Mouse (Mus musculus): ENCODE measurements around the gene Adgrd1. TPM values are rescaled to one million over a fixed set of nuclear protein-coding genes. Genes with fewer than 3 reads are reported as not detected.

Adgrd1 gene
- under 1 TPM; 0.53 to 0.74 (median 0.62) TPM for total RNA-seq (2022)

DNA sequence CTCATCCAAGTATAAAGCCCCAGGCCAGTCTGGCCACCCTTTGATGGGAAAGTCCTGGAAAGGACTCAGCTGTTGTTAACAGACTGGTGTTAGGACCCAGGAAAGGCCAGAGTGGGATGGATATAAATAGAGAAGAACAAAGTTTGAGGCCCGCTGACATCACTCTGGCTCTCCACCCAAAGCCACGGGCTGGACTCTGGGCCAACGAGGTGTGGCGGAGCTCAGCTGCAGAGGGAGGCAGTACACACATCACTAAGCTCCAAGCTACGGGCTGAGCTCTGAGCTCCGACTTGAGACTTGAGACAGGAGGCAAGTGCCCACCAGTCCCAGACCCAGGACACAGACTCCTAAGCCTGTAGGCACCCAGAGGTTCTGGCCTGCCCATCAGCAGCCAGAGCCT is at the start of gene Adgrd1:
Gene Adgrd1, plus strand, starts transcription at position 240 of the 400 bp plus-strand sequence.
- DNase-seq (ENCODE audit: low spot score in 2 of 2), result no peak

DNA sequence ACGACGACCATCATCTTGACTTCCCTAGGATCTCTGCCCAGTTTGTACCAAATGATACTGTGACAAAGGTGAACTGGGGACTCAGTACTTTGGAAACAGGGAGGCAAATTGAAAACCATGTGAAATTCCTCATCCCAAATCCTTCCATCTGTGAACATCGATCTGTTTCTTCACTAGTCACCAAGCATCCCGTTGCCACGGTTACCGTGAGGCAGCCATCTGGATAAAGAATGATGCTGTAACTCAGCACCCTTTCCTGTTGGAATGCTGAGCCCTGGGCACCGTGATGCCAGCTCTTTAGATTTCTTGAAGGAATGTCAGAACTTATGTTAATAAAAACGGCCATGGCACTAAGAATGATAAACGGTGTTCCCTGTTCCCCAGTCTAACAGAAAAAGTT is 47.2 kb upstream of the Adgrd1 start:
- peak; percentile 82 to 88 for DNase-seq (ENCODE audit: low spot score in 2 of 2)

DNA sequence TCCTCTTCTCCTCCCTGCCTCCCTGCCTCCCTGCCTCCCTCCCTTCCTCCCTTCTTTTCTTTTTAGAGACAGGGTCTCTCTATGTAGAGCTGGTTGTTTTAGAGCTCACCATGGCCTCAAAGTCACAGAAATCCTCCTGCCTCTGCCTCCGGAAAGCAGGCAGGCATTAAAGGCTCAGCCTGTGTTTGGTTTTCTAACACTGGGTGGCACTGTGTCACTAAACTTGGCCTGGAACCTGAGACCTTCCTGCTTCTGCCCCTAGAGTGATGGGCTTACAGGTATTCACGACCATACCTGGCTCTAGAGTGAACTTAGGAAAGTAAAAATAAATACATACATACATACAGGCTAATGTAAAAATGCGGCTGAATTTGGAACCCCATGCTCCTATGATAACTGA is 44.6 kb upstream of the Adgrd1 start:
- DNase-seq (ENCODE audit: low spot score in 2 of 2), result no peak

DNA sequence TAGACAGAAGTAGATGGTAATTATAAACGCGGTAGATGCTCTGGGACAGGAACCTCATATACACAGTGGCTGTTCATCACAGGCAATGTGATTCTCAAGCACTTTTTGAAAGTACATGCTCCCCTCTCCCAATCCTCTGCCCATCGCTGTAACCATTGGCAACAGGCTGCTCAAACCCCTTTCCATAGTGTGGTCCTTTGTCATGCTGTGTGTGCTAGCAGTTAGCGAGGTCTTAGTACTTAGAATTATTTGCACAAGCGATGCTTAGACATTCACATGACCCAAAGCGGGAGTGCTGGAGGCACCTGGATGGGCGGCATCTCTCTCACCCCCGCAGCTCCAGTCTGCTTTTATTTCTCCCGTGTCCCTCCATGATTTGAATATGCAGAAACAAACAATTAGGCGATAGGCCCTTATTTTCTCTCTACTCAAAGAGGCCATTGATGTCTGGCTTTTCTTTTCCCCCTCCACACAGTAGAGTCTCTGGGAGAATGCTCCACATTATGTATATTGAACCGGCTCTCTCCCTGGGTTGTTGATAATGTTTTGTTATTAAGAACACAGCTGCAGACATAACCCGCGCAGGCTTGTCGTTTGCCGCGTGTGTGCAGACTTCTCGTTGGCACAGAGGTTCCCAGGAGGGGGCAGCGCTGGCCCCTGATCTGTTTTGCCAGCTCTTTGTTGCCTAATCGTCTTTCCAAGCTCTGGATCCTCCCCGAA is 43.8 kb upstream of the Adgrd1 start:
- DNase-seq (ENCODE audit: low spot score in 2 of 2), result no peak

DNA sequence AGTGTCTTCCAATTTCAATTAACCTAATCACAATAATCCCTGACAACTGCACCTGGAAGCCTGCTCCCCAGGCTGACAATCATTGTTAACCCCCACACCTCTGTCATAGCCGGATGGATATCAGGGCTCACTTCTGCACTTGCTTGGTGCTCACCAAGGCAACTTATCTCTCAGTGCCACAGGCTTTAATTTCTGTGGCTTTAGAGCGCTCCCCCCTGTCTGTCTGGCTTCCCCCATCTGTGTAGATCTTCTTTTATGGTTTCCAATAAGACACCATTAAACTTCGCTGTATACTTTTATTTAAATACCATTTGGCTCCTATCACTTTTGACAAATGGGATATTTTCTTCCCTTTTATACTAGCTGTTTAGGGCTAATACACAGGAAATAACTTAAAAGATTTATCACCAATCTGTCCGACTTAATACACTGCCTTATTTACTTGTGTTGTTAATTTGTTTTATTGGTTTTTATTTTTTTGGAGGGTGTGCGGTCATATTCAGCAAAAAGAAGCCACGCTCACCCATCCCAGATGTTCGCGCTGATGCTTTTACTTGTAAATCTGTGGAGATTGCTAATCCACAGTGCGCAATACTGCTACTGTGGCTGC is 41.8 kb upstream of the Adgrd1 start:
- DNase-seq (ENCODE audit: low spot score in 2 of 2), result no peak

DNA sequence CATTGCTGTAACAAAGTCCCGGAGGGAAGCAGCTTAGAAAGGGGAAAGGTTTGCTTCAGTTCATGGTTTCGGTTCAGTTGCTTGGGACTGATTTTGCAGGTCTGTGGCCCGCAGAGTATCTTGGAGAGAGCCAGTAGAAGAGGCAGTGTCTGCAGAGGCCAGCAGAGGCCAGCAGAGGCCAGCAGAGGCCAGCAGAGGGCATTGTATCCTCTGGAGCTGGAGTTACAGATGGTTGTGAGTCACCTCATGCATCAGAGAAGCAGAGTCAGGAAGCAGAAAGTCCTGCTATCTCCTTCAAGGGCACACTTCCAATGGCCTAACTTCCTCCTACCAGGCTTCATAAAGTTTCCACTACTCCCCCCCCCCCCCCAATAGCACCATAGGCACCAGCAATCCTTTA is 37.4 kb upstream of the Adgrd1 start:
- no peak for DNase-seq (ENCODE audit: low spot score in 2 of 2)

DNA sequence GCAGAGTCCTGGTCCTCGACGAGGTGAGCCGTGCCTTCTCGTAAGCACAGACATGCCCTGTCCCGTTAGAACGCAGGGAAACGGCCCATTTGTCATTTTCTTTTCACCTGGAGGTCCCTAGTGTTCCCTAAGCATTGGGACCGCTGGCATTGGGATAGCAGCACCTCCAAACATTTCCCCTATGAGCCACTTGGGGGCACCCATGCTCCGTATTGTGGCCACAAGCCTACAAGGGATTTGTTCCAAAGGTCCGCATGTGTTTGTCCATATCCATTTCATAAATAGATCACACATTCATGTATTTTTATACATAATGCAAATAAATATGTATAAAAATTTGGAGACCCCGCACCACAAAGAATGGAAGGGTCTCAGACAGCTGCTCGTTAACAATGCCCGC is 35.0 kb upstream of the Adgrd1 start:
- peak in 1 of 2 experiments; percentile 81 for DNase-seq (ENCODE audit: low spot score in 2 of 2)

DNA sequence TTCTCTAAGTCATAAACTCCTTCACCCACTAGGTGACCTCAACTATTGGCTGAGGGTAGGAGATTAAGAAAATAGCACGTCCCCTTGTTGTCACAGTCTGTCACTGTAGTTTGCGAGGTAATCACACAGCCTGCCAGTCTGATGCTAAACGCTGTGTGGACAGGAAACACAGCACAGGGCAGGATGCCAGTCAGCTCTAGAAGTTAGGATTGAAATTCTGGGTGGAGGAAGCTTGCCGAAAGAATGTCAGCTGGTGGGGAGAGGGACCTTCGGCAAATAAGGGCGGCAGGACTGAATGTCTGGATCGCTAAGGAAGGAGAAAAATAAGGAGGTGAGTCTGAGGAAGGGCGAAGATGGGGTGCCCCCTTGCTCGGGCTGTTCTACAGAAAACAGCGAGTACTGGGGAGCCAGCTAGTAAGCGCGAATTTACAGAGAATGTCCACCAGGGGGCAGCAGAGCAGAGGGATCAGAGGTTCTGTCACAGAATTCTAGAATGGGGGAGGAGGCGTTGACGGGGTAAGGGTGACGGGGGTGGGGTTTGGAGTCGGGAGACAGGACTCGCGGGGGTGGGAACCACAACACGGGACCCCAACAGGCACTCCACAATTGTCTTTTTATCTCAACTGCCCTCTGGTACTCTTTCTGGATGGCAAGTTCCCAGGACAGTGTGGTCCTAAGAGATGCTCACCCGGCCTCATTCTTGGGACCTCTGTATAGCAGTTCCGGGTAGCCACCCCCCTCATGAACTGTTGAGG is 33.3 kb upstream of the Adgrd1 start:
- DNase-seq (ENCODE audit: low spot score in 2 of 2), result peak; percentile 67 to 82

DNA sequence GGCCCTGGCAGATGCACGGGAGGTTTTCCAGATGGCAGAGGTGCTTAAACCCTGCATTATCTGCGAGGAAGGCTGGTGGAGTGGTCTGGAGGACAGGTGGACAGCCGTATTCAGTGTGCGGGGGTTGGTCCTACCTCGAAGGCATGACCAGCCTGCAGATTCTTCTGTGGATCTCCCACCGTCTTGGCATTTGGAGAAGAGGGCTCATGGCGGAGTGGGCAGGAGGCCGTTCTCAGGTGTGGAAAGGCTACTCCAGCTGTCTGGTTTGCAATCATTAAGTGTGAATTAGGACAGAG is 32.8 kb upstream of the Adgrd1 start:
- DNase-seq (ENCODE audit: low spot score in 2 of 2), result no peak

DNA sequence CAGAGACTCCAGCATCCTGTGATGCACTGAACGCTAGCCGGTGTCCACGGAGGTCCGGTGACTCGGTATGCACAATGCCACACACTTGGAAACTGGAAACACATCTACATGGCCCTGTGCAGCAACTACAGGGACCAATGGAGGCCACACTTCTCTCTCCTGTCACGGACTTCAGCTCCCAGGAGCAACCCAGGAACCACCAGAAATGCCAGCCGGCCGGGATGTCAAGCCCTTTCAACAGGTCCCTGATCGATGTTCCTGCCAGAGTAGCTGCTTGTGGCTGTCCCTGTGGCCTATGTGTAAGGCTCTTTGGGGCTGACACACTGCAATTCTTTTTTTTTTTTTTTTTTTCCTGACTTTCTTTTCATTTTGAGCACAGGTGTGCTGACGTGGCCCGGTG is 32.4 kb upstream of the Adgrd1 start:
- DNase-seq (ENCODE audit: low spot score in 2 of 2), result no peak

DNA sequence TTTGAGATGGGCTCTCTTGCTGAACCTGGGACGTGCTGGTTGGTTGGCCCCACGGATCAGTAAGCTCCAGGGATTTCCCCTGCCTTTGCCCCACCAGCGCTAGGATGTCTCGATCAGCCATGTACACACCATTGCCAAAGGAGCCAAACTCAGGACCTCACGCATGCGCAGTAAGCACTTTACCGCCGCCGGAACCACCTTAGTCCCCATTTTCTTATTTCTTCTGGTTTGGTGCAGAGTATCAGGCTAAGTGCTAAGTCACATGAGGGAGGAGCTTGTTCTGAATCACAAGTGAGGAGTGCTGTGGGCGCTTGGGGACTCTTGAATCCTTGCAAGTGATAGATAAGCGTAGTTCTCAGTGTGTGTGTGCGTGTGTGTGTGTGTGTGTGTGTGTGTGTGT is 31.2 kb upstream of the Adgrd1 start:
- no peak for DNase-seq (ENCODE audit: low spot score in 2 of 2)

DNA sequence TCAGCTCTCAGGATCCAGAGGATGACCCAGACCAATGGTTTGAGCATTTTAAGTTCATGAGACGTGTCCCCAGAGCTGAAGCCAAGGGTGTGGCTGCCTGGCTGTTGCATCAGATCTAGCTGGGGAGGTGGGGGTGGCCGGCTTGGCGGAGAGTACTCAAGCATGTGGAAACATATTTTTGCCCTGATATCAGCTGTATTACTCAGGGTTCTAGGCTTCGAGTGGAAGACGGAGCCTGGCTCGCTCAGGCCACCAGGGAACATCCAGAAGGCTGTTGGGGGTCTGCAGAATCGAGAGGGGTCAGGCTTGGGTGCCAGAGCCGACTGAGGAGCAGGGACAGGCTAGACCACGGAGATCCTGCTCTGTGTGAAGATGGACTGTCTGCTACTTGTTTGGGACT is 30.6 kb upstream of the Adgrd1 start:
- no peak for DNase-seq (ENCODE audit: low spot score in 2 of 2)

DNA sequence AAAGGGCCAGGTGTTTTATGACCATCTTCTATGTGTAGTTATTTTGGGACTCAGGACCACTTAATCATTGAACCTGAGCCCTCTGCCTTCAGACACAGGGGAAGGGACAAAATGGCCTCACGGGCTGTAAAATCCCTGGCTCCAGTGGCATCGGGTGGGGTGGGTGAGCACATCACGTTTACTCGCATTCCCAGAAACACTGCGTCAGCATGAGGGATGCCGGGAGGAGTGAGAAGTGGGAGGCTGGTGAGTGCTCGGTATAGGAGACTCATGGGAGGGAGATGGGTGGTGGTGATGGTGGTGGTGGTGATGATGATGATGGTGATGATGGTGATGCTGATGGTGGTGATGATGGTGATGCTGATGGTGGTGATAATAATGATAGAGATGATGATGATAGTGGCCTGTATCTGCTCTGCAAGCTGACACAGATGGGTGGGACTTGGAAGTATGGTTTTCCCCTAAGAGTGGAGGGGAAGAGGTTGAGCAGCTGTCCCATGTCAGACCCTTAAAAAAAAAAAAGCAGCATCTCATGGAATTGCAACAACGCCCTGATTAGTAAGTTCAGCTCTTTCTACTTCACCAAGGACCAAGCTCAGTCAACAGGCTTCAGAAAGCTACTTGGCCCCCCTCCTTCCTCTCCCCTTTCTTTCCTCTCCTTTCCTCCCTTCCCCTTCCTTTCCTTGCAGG is 29.9 kb upstream of the Adgrd1 start:
- DNase-seq (ENCODE audit: low spot score in 2 of 2), result no peak

DNA sequence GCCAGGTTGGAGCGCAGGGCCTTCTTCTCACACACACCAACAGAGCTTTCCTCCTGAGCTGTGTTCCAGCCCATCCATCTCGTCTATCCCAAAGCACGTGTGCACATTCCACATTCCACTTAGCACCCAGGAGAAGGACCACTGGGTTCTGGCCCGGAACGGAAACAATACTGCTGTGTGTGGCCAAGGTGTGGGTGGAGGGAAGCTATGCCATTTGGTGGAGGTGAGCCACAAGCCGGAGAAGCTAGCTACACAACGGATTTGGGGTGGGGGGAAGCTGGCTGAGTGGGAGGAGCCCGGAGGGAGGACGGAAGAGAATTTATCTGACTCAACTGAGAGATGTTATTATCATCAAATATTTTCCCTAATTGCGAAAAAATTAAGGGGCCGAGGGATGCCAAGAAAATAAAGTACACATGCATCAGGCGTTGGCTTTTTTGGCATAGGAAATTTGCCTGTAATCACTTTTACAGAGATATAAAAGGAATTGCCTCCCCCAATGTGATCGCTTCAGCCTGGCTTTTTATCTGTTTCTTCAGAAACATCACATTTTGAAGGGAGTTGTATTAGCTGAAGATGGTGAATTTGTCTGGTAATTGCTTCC is 29.2 kb upstream of the Adgrd1 start:
- no peak for DNase-seq (ENCODE audit: low spot score in 2 of 2)

DNA sequence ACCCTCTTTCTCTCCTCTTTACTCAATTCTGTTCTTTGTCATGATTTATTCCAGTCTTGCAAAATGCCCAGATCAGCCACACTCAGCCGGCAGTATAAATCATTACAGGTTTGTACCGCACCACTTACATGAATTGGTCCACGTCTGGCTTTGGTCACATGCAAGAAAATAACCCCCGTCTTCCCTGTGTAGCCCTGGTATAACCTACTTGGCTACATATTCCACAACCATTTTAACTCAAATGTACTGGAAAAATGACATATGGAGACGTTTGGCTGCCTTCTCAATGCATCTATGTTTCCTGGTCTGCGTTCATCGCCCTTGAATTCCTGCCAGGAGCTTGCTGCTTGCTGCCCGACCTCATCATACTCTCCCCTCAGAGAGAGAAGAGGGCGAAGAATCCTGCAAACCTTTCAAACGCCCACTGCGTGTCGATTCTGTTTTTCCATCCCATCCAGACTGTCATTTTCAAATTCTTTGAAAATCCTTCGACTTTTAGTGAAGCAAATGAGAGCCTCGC is 24.7 kb upstream of the Adgrd1 start:
- DNase-seq (ENCODE audit: low spot score in 2 of 2), result no peak

DNA sequence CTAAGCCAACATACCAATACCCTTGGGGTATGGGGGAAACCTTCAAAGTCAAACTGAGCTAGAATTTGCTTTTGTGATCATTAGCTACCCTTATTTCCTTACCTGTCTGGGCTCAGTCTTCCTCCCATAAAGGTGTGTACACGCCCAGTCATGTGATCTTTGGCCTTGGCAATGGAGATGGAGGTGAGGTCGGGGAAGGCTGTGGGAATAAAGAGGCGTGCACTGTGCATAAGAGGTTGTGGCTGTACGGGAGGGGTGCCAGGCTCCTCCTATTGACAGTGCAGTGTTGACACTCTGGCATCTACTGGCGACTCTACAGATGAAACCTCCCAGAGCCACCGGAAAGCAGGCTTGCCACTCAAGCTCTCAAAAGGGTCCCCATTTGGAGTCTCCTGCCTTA is 23.1 kb upstream of the Adgrd1 start:
- DNase-seq (ENCODE audit: low spot score in 2 of 2), result no peak

DNA sequence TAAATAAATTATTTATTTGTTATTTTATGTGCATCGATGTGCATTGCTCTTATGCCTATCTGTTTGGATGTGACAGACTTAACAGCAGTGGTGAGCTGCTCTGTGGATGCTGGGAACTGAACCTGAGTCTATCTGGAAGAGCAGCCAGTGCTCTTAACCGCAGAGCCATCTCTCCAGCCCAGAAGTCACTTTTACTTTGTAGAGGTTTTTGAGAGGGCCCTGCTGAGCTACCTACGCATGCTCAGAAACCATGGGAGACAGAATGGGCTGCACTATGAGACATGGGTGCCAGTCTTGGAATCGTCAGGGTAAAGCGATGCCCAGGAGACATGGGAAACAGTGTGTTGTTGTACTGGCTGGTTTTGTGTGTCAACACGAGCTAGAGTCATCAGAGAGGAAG is 20.5 kb upstream of the Adgrd1 start:
- DNase-seq (ENCODE audit: low spot score in 2 of 2), result no peak

DNA sequence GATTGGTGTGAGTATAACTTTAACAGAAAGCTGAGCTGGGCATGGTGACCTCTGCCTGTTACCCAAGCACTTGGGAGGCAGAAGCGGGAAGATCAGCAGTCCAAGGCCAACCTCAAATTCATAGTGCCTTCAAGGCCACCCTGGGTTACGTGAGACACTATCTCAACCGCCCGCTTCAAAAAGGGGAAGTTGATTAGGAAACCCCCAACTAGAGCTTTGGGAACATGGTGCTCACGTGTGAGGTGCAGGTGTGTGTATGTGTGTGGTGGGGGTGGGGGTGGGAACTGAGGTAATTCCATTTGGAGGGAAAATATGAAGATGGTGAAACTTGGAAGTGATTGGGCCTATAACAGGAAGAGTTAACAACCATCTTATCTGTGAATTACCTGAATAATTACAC is 19.3 kb upstream of the Adgrd1 start:
- no peak for DNase-seq (ENCODE audit: low spot score in 2 of 2)

DNA sequence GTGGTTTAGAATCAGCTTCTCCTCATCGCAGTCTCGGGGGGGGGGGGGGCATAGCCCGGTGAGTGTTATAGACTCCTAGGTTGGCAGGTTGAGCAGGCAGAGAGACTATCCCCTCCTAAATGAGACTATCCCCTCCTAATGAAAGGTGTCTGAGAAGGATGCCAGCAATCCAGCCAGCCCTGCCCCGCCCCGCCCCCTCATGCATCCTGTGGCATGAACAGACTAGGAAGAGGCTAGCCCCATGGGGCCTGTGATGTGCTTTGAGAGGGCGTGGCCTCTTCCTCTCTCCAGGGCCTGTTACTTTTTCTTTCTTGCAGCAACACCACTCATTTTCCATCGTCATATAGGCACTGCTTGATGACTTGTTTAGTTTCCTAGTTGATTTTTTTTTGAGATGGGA is 15.0 kb upstream of the Adgrd1 start:
- no peak for DNase-seq (ENCODE audit: low spot score in 2 of 2)

DNA sequence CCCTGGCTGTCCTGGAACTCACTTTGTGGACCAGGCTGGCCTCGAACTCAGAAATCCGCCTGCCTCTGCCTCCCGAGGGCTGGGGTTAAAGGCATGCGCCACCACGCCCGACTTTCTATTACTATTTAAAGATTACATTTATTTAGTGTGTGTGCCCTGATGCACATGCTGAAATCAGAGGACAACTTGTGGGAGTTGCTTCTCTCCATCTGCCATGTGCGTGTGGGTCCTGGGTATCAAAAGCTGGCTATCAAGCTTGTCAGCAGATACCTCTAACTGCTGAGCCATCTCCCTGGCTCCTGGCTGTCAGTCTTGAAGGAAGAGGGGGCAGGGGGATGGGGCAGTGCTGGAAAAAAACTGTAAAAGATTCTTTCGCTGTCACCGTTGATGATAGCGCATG is 11.4 kb upstream of the Adgrd1 start:
- DNase-seq (ENCODE audit: low spot score in 2 of 2), result no peak

DNA sequence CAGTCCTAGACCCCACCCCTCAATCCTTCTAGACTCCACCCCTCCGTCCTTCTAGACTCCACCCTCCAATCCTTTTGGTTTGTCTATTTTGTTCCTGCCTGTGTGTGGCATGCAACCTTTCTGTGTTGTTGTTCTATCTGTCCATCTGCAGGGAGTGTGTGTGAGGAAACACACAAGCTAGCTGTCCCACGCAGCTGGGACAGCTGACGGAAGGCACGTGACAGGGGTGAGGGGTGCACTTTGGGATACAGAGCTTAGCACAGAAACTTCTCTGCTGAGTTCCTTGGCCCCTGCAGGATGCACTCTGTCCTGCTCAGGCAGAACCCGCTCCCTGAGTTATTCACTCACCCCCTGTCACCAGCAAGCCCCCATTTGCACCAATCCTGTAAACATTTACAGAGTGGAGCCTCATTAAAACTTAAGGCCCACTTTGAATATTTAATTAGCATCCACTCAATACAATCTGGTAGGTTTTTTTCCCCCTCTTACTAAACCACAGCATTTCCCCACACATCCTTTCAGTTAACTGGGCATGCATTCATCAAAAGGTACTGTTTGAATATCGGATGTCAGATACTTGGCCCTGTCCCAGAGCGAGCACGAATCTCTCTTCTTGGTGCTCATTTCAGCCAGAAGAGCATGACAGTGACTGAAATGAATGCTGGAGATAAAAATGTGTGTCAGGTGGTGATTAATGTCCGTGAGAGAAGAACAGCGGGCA is 4.0 kb upstream of the Adgrd1 start:
- DNase-seq (ENCODE audit: low spot score in 2 of 2), result no peak
